Mouse (Mus musculus) erythroblast, embryonic 14.5 days (primary cell): ENCODE measurements around the gene Rab31.

ENCODE experiments used
- GATA1 ChIP-seq: IDR thresholded peaks from 2 replicates; pipeline ENCODE4 v1.6.1; 2012; ENCODE audit warnings: low read length, inconsistent platforms, mixed read lengths
- TAL1 ChIP-seq: IDR thresholded peaks from 3 replicates; pipeline ENCODE4 v1.6.1; 2012; ENCODE audit warnings: low read length, inconsistent platforms, mixed read lengths

- no peak for TF ChIP-seq TAL1
- TF ChIP-seq GATA1 = no peak
These were observed 47.6 kb upstream of the Rab31 start for GRCm38 (mm10) chr17:65820197-65820596.
